Mouse (Mus musculus): ENCODE data around the gene Lrrc75a. TPM values are rescaled to one million over a fixed set of nuclear protein-coding genes. Genes with fewer than 3 reads are reported as not detected.
A peak's percentile ranks its signal among the peaks of the same experiment; 100 is the strongest.

The Lrrc75a gene
- total RNA-seq, 2 experiments from 2014 or later = 6.3 to 7.9 TPM

GRCm38 (mm10) chr11:62646495-62646843, 1.9 kb downstream of the Lrrc75a start:
- DNase-seq = no peak
- intact Hi-C loops (cut with DNase I) = no loop called here

GRCm38 (mm10) chr11:62645732-62646494, 2.4 kb downstream of the Lrrc75a start:
- intact Hi-C loops (cut with DNase I) = no loop called here
- peak; percentile 58 to 69 for DNase-seq

- intact Hi-C loops (cut with DNase I) = no loop called here
- no peak for DNase-seq
These were observed 3.0 kb downstream of the Lrrc75a start for GRCm38 (mm10) chr11:62645337-62645675.

GRCm38 (mm10) chr11:62644602-62645336, 3.6 kb downstream of the Lrrc75a start:
- intact Hi-C loops (cut with DNase I) = no loop called here
- DNase-seq = no peak

- DNase-seq = no peak
- intact Hi-C loops (cut with DNase I) = no loop called here
These were observed 4.5 kb downstream of the Lrrc75a start for GRCm38 (mm10) chr11:62643681-62644363.

- DNase-seq = peak; percentile 66 to 67
- intact Hi-C loops (cut with DNase I) = no loop called here
These were observed 5.2 kb downstream of the Lrrc75a start for GRCm38 (mm10) chr11:62643011-62643631.

- DNase-seq = no peak
- intact Hi-C loops (cut with DNase I) = no loop called here
These were observed 6.1 kb downstream of the Lrrc75a start for GRCm38 (mm10) chr11:62642023-62642844.

- intact Hi-C loops (cut with DNase I) = no loop called here
- DNase-seq = no peak
These were observed 7.9 kb downstream of the Lrrc75a start for GRCm38 (mm10) chr11:62640378-62640777.

GRCm38 (mm10) chr11:62638402-62638801, 9.9 kb downstream of the Lrrc75a start:
- intact Hi-C loops (cut with DNase I) = no loop called here
- DNase-seq = no peak

- intact Hi-C loops (cut with DNase I) = no loop called here
- no peak for DNase-seq
These were observed 10.5 kb downstream of the Lrrc75a start for GRCm38 (mm10) chr11:62637806-62638205.

GRCm38 (mm10) chr11:62637401-62637800, 10.9 kb downstream of the Lrrc75a start:
- DNase-seq = no peak
- intact Hi-C loops (cut with DNase I) = no loop called here

- intact Hi-C loops (cut with DNase I) = no loop called here
- no peak for DNase-seq
These were observed 11.5 kb downstream of the Lrrc75a start for GRCm38 (mm10) chr11:62636840-62637221.

- intact Hi-C loops (cut with DNase I) = no loop called here
- no peak for DNase-seq
These were observed 12.1 kb downstream of the Lrrc75a start for GRCm38 (mm10) chr11:62636105-62636839.

GRCm38 (mm10) chr11:62635406-62635805, 12.9 kb downstream of the Lrrc75a start:
- DNase-seq = no peak
- intact Hi-C loops (cut with DNase I) = no loop called here

- intact Hi-C loops (cut with DNase I) = no loop called here
These were observed 17.2 kb downstream of the Lrrc75a start for GRCm38 (mm10) chr11:62631138-62631537.

GRCm38 (mm10) chr11:62630225-62630821, 18.0 kb downstream of the Lrrc75a start:
- no peak for DNase-seq
- intact Hi-C loops (cut with DNase I) = no loop called here

More at GRCm38 (mm10) chr11:62631138-62631537, 17.2 kb downstream of the Lrrc75a start:
- no peak for DNase-seq

- DNase-seq = no peak
- intact Hi-C loops (cut with DNase I) = no loop called here
These were observed 18.7 kb downstream of the Lrrc75a start for GRCm38 (mm10) chr11:62629352-62630224.
